Mouse (Mus musculus): ENCODE measurements around the gene Pofut2.

GRCm38 (mm10) chr10:77225995-77226688 lies 32.9 kb upstream of the Pofut2 start:
- no peak for TF ChIP-seq POLR2A (IDR thresholded peaks at IDR 0.05; ENCODE audit: insufficient read length, low read depth)
- TF ChIP-seq USF1 (IDR thresholded peaks at IDR 0.05; ENCODE audit: low read depth) = no peak
- no peak for TF ChIP-seq POLR2AphosphoS2 (IDR thresholded peaks at IDR 0.05; ENCODE audit: insufficient read length, low read depth)
- TF ChIP-seq MAX (IDR thresholded peaks at IDR 0.05; ENCODE audit: low read depth) = no peak
- TF ChIP-seq REST (IDR thresholded peaks at IDR 0.05; ENCODE audit: insufficient read depth, insufficient read length) = no peak
- TF ChIP-seq CEBPB (IDR thresholded peaks at IDR 0.05; ENCODE audit: insufficient read depth, poor library complexity, severe bottlenecking) = no peak
- no peak for TF ChIP-seq E2F4 (IDR thresholded peaks at IDR 0.05; ENCODE audit: insufficient read depth)
- TF ChIP-seq SRF (IDR thresholded peaks at IDR 0.05; ENCODE audit: control insufficient read depth, insufficient read length, low read depth) = no peak
